In the genomic region with DNA sequence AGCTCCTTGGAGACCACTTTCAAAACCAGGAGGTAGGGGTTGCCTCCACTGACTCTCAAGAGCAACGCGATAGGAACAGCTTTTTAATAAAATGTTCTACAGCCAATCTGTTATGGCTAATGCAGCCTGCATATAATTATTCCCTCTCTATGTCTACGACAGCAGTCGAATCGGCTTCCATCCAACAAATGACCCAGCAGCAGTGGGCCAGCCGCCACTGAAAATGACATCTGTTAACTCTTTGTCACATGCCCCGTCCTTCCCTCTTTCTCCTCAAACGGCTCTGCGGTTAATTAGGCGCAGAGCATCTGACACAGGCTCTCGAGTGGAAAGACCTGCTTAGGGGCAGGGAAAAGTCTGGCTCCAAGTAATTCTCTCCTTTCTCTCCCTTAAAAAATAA, we compare ENCODE assay signal across 8 mouse cellular contexts. TPM values are rescaled to one million over a fixed set of nuclear protein-coding genes. Genes with fewer than 3 reads are reported as not detected.
DNase-seq lines count a peak whose midpoint lies in the region; ATAC-seq and TF ChIP-seq lines count a peak whose summit lies in the region.
"Had no signal": no experiment of that assay in that cellular context is flagged by ENCODE, and none has a peak within 500 bp of the region (broad histone marks: within the 10 kb centered on the region; RNA-seq: fewer than 3 reads in every experiment).

No protein-coding gene starts in this region.

- H3K4me1 ChIP-seq in lung, embryonic 14.5 days (ENCODE audit: insufficient read depth): no peaks in the 10 kb centered on the region
- H3K4me1 ChIP-seq in lung, adult 2 months (ENCODE audit: control insufficient read depth, insufficient read depth, low read length): no peaks in the 10 kb centered on the region
- peaks cover 26% of the 10 kb centered on the region for H3K4me1 ChIP-seq in forebrain, embryonic 12.5 days
- peaks cover 34% of the 10 kb centered on the region for H3K4me1 ChIP-seq in neural tube, embryonic 12.5 days

- H3K9me3 ChIP-seq in lung, embryonic 14.5 days (ENCODE audit: low read depth, low read length): no peaks in the 10 kb centered on the region
- H3K9me3 ChIP-seq in forebrain, embryonic 12.5 days: no peaks in the 10 kb centered on the region
- no peaks in the 10 kb centered on the region for H3K9me3 ChIP-seq in neural tube, embryonic 12.5 days

- 21% methylated on average over 11 of the region's 11 CpGs for WGBS in lung, embryonic 14.5 days
- 44% methylated on average over 11 of the region's 11 CpGs for WGBS in lung, adult 2 months
- WGBS in forebrain, embryonic 12.5 days: 10% methylated on average over 11 of the region's 11 CpGs
- WGBS in neural tube, embryonic 12.5 days: 16% methylated on average over 11 of the region's 11 CpGs

- DNase-seq in lung, embryonic 14.5 days: peak; percentile 80
- DNase-seq in lung, adult 2 months: no peak
- DNase-seq in kidney, postnatal 4 days: peak; percentile 46 to 63
- DNase-seq in thymus, postnatal 0 days (ENCODE audit: low spot score): no peak
- DNase-seq: thymus, postnatal 25 days had no signal

- H3K4me3 ChIP-seq in lung, embryonic 14.5 days (ENCODE audit: low read depth, low read length): no peak overlapping the region
- no peak overlapping the region for H3K4me3 ChIP-seq in lung, adult 2 months (replicated peaks; ENCODE audit: extremely low read depth, low read depth, low read length)
- no peak overlapping the region for H3K4me3 ChIP-seq in forebrain, embryonic 12.5 days (replicated peaks)
- H3K4me3 ChIP-seq in neural tube, embryonic 12.5 days: no peak overlapping the region

- no peaks in the 10 kb centered on the region for H3K36me3 ChIP-seq in lung, embryonic 14.5 days (ENCODE audit: insufficient read depth)
- H3K36me3 ChIP-seq in forebrain, embryonic 12.5 days (replicated peaks): no peaks in the 10 kb centered on the region
- H3K36me3 ChIP-seq in neural tube, embryonic 12.5 days: no peaks in the 10 kb centered on the region

- no peak overlapping the region for H3K9ac ChIP-seq in lung, embryonic 14.5 days
- H3K9ac ChIP-seq in forebrain, embryonic 12.5 days: no peak overlapping the region
- H3K9ac ChIP-seq in neural tube, embryonic 12.5 days: no peak overlapping the region

- H3K27ac ChIP-seq in lung, embryonic 14.5 days (ENCODE audit: low read depth): no peak overlapping the region
- peak overlapping the region; percentile 80 for H3K27ac ChIP-seq in forebrain, embryonic 12.5 days
- H3K27ac ChIP-seq in neural tube, embryonic 12.5 days: no peak overlapping the region

- TF ChIP-seq CTCF in lung, embryonic 14.5 days (IDR thresholded peaks at IDR 0.05; ENCODE audit: low read depth): no peak
- no peak for TF ChIP-seq CTCF in lung, adult 2 months (IDR thresholded peaks at IDR 0.05; ENCODE audit: insufficient read depth, low read length)

- no peak for ATAC-seq in lung, embryonic 14.5 days (ENCODE audit: insufficient read depth)
- ATAC-seq in forebrain, embryonic 12.5 days (ENCODE audit: low FRiP score): peak; percentile 78
- peak; percentile 72 for ATAC-seq in neural tube, embryonic 12.5 days (ENCODE audit: low FRiP score, low read depth)
- no peak for ATAC-seq in erythroblast, adult 5-6 weeks (replicated peaks; ENCODE audit: low FRiP score, poor library complexity, severe bottlenecking)

- peak overlapping the region; percentile 8; the same call in 1 of the 2 replicates for H3K4me2 ChIP-seq in lung, embryonic 14.5 days
- H3K4me2 ChIP-seq in forebrain, embryonic 12.5 days: peak overlapping the region; percentile 19; the same call in 1 of the 2 replicates
- peak overlapping the region; percentile 40 for H3K4me2 ChIP-seq in neural tube, embryonic 12.5 days (replicated peaks)

- no peaks in the 10 kb centered on the region for H3K27me3 ChIP-seq in lung, embryonic 14.5 days (ENCODE audit: insufficient read depth, low read length)
- H3K27me3 ChIP-seq in forebrain, embryonic 12.5 days: 0 out of 2 replicates have a peak, but pooled peaks cover 3% of the 10 kb centered on the region
- no peaks in the 10 kb centered on the region for H3K27me3 ChIP-seq in neural tube, embryonic 12.5 days (replicated peaks)

- TF ChIP-seq POLR2A in lung, adult 2 months (IDR thresholded peaks at IDR 0.05; ENCODE audit: borderline replicate concordance, extremely low read depth, low read depth, low read length): no peak

RNA-seq across cellular contexts. Expression of gene Kctd15, which starts 49.8 kb away (rescaled TPM):
- polyA plus RNA-seq in lung, embryonic 14.5 days (2014; fragmentation: Nextera tagmentation; extraction: Ambion mirVana): 11.0 and 11.4 TPM in 2 replicates
- 25.1 and 27.5 TPM in 2 replicates for polyA plus RNA-seq in lung, adult 2 months (2012; rRNA removed)
- polyA plus RNA-seq in forebrain, embryonic 12.5 days (2016; fragmentation: Nextera tagmentation; extraction: Ambion mirVana): 37.9 and 38.1 TPM in 2 replicates
- 41.9 and 44.7 TPM in 2 replicates for polyA plus RNA-seq in neural tube, embryonic 12.5 days (2016; fragmentation: Nextera tagmentation; extraction: Ambion mirVana)
- polyA plus RNA-seq in thymus, postnatal 0 days (2015; fragmentation: Nextera tagmentation; extraction: Ambion mirVana): 5.7 and 8.0 TPM in 2 replicates
- not detected in 2 replicates for total RNA-seq in erythroblast, adult 5-6 weeks (2015; ENCODE audit: low replicate concordance)
- total RNA-seq in erythroblast, adult 5-6 weeks (2017; ENCODE audit: low replicate concordance): not detected in 2 replicates

Comparison
In these comparisons a context has a peak if more than half of its experiments do, and no peak if none do; other contexts are left out.
1. DNase-seq: peak in lung, embryonic 14.5 days (single experiment) and kidney, postnatal 4 days (2 of 2); none in lung, adult 2 months (single experiment) and thymus, postnatal 0 days (single experiment).
2. ATAC-seq: peak in forebrain, embryonic 12.5 days (single experiment) and neural tube, embryonic 12.5 days (single experiment); none in lung, embryonic 14.5 days (single experiment) and erythroblast, adult 5-6 weeks (single experiment).
3. Peak in every context shown above with its lines, with median percentiles within 50 percentile points of each other: H3K4me2 ChIP-seq.